Comparison of ENCODE assay signal across 24 mouse cellular contexts in the genomic region with DNA sequence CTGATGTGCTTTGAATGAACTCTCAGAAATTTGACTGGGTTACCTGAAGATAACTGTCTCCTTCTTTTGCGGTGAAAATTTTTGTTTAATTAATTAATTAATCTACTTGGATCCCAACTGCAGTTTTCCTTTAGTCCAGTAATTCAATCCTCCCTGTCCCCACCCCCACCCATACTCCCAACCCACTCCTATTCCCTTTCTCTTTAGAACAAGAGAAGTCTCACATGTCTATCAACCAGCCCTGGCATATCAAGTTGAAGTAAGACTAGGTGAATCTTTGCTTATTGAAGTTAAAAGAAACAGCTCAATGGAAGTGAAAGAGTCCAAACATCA.
"Had no signal": no experiment of that assay in that cellular context is flagged by ENCODE, and none has a peak within 500 bp of the region (broad histone marks: within the 10 kb centered on the region; RNA-seq: fewer than 3 reads in every experiment).

No protein-coding gene starts in this region.

- ATAC-seq: hindbrain, postnatal 0 days; intestine, embryonic 16.5 days; liver, embryonic 12.5 days had no signal

- H3K4me2 ChIP-seq: heart, embryonic 11.5 days; heart, embryonic 13.5 days; heart, embryonic 15.5 days; hindbrain, embryonic 13.5 days; hindbrain, embryonic 15.5 days; limb, embryonic 13.5 days; limb, embryonic 15.5 days; liver, embryonic 12.5 days had no signal

- H3K27me3 ChIP-seq: heart, embryonic 13.5 days; heart, embryonic 15.5 days; hindbrain, embryonic 13.5 days; hindbrain, embryonic 15.5 days; limb, embryonic 13.5 days; limb, embryonic 15.5 days; liver, embryonic 12.5 days had no signal

- H3K36me3 ChIP-seq: heart, embryonic 13.5 days; heart, embryonic 15.5 days; hindbrain, embryonic 13.5 days; hindbrain, embryonic 15.5 days; limb, embryonic 13.5 days; limb, embryonic 15.5 days; liver, embryonic 12.5 days had no signal

- H3K4me3 ChIP-seq: heart, adult 2 months; heart, embryonic 13.5 days; heart, embryonic 15.5 days; hindbrain, embryonic 13.5 days; hindbrain, embryonic 15.5 days; limb, embryonic 13.5 days; limb, embryonic 15.5 days; liver, embryonic 12.5 days had no signal

- H3K27ac ChIP-seq: heart, adult 2 months; heart, embryonic 13.5 days; heart, embryonic 15.5 days; hindbrain, embryonic 13.5 days; hindbrain, embryonic 15.5 days; hindbrain, postnatal 0 days; limb, embryonic 13.5 days; limb, embryonic 15.5 days; liver, embryonic 12.5 days; liver, embryonic 14.5 days had no signal

- H3K9ac ChIP-seq: heart, embryonic 13.5 days; heart, embryonic 15.5 days; hindbrain, embryonic 13.5 days; hindbrain, embryonic 15.5 days; limb, embryonic 13.5 days; limb, embryonic 15.5 days; liver, embryonic 12.5 days; liver, embryonic 14.5 days had no signal

- DNase-seq: gastrocnemius, postnatal 14 days; gastrocnemius, postnatal 36 days; heart, adult 11 months; heart, adult 2 months; heart, postnatal 14 days; heart, postnatal 36 days; kidney, adult 2 months; kidney, adult 9 months; kidney, postnatal 10 days; kidney, postnatal 36 days; layer of hippocampus, adult 9-11 months; layer of hippocampus, postnatal 36 days; left cerebral cortex, postnatal 4 days had no signal

- H3K4me1 ChIP-seq: heart, embryonic 13.5 days; heart, embryonic 15.5 days; hindbrain, embryonic 13.5 days; hindbrain, embryonic 15.5 days; limb, embryonic 13.5 days; limb, embryonic 15.5 days; liver, embryonic 12.5 days had no signal

- H3K9me3 ChIP-seq: heart, embryonic 13.5 days; heart, embryonic 15.5 days; hindbrain, embryonic 13.5 days; hindbrain, embryonic 15.5 days; limb, embryonic 13.5 days; limb, embryonic 15.5 days; liver, embryonic 12.5 days had no signal
